Mouse (Mus musculus): Measurements from ENCODE around the gene Nanos1.

DNA sequence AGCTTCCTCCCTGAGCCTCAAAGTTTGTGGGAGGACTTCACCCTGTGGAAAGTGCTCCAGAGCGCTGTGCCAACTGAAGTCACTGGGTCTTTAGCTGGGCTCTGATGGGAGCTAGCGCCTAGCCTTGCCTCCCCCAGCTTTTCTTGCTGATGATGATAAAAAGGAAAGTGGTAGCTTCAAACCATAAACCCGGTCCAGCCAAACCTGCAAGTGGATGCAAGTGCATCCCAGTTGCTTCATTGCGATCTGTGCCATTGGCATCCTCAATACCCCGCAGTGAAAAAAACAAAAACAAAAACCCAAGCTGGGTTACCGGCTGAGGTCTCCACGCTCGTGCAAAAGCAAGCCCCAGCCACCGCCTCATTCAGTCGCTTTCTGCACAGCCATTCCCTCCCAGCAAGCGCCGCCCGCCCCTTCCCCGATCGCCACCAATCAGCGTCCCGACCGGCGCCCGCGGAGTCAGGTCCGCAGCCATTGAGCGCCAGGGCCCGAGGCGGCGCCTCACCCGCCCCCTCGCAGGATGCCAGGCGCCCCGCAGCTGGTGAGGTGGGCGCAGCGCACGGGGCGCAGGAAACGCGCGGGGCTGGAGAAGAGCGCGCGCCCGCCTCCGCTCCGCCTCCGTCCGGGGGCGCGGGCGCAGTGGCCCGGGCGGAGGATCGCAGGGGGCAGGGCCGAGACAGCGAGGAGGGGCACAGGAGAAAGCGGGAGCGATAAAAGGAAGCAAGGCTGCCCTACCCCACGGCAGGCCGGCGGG lies at the start of gene Nanos1:
- TF ChIP-seq GATA1 (IDR thresholded peaks at IDR 0.05; ENCODE audit: borderline replicate concordance, low read length): no peak
- TF ChIP-seq FLI1 (IDR thresholded peaks at IDR 0.05; ENCODE audit: low read length): no peak
